Mouse (Mus musculus) midbrain, postnatal 0 days (tissue): ENCODE results near the gene Ralgapb. TPM values are rescaled to one million over a fixed set of nuclear protein-coding genes. Genes with fewer than 3 reads are reported as not detected.

ENCODE experiments used
- ATAC-seq: fragments of 200-750 bp; cut with Nextera tagmentation; 2 replicates; pipeline ENCODE4 v1.8.0; 2017; ENCODE audit warnings: moderate number of reproducible peaks, mild to moderate bottlenecking, moderate TSS enrichment, moderate library complexity; ENCODE audit not compliant: low FRiP score
- DNase-seq: peaks from one replicate; pipeline ENCODE4 v3.0.0-alpha.2; 2015; ENCODE audit warnings: low spot score
- H3K27ac ChIP-seq: fragments of 300-500 bp; sonication (generic); 2 replicates; pipeline ENCODE4 v1.5.1; 2014; ENCODE audit warnings: low read depth, mild to moderate bottlenecking, low read length, mixed read lengths
- H3K27me3 ChIP-seq: fragments of 300-500 bp; sonication (generic); 2 replicates; pipeline ENCODE4 v1.6.1; 2014; ENCODE audit warnings: low read length, control low read depth, mixed read lengths; ENCODE audit not compliant: insufficient read depth
- H3K36me3 ChIP-seq: fragments of 300-500 bp; sonication (generic); 2 replicates; pipeline ENCODE4 v1.6.1; 2014; ENCODE audit warnings: low read length, control low read depth, mixed read lengths; ENCODE audit not compliant: insufficient read depth
- H3K4me1 ChIP-seq: fragments of 300-500 bp; sonication (generic); 2 replicates; pipeline ENCODE4 v1.6.1; 2014; ENCODE audit warnings: mild to moderate bottlenecking, control low read depth, antibody characterized with exemption, low read length, mixed read lengths; ENCODE audit not compliant: insufficient read depth
- H3K4me2 ChIP-seq: fragments of 300-500 bp; sonication (generic); 2 replicates; pipeline ENCODE4 v1.6.1; 2014; ENCODE audit warnings: low read depth, mild to moderate bottlenecking, low read length, mixed read lengths; ENCODE audit not compliant: poor library complexity, severe bottlenecking
- H3K4me3 ChIP-seq: fragments of 300-500 bp; sonication (generic); 2 replicates; pipeline ENCODE4 v1.5.1; 2014; ENCODE audit warnings: low read depth, mild to moderate bottlenecking, low read length, moderate library complexity
- H3K9ac ChIP-seq: fragments of 300-500 bp; sonication (generic); replicated peaks from 2 replicates; pipeline ENCODE4 v1.6.1; 2014; ENCODE audit warnings: mild to moderate bottlenecking, low read length, moderate library complexity, mixed read lengths; ENCODE audit not compliant: poor library complexity, severe bottlenecking
- H3K9me3 ChIP-seq: fragments of 300-500 bp; sonication (generic); 2 replicates; pipeline ENCODE4 v1.6.1; 2016; ENCODE audit warnings: low read length, control low read depth
- CTCF ChIP-seq: IDR thresholded peaks from 2 replicates; pipeline ENCODE4 v1.5.1; 2016; ENCODE audit warnings: antibody characterized with exemption, mild to moderate bottlenecking
- WGBS: fragments of 180-500 bp; shearing (Covaris S2); extraction: QIAGEN DNeasy Blood & Tissue Kit; methylation state at CpG from one replicate; pipeline ENCODE4 v1.1.7; 2014; 5-methylcytosine and 5-hydroxymethylcytosine counted together
- polyA plus RNA-seq: library from polyadenylated mRNA; unstranded; fragments of >200 nt; fragmentation: Nextera tagmentation; extraction: Ambion mirVana; gene quantifications from 2 replicates; pipeline ENCODE4 v1.2.1, GENCODE M21; 2015
- total RNA-seq: library from RNA; depleted of rRNA; stranded (reverse); fragments of >200 nt; gene quantifications from 2 replicates; pipeline ENCODE4 v1.2.3, GENCODE M21; 2014

Gene Ralgapb
- total and polyA plus RNA-seq, 2 experiments from 2014 or later, result 17.7 to 59.0 TPM

DNA sequence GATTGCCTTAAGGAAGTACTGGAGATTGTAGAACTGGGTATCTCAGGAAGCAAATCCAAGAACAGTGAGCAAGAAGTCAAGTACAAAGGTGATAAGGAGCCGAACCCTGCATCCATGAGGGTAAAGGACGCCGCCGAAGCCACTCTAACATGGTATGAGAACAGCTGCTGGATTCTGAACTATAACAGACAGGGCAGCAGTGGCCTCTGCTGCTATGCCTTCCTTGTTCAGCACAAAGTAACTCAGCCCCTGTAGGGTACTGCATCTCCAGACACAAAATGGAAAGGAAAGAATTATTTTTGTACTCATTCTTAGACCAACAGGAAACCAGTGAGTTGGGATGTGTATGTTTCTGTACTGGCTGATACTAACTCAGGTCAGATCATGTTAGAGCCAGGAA, 46.8 kb downstream of the Ralgapb start:
- ATAC-seq (no peak), DNase-seq (no peak)
- no peak for TF ChIP-seq CTCF
- Histone ChIP-seq H3K4me3 (no peak overlapping the region), H3K9ac (no peak overlapping the region), H3K9me3 (no peaks in the 10 kb centered on the region), H3K27me3 (no peaks in the 10 kb centered on the region), H3K27ac (no peak overlapping the region), H3K36me3 (peaks cover 40% of the 10 kb centered on the region), H3K4me2 (no peak overlapping the region), H3K4me1 (no peaks in the 10 kb centered on the region)
- WGBS, result 97% methylated on average over 4 of the region's 4 CpGs

GRCm38 (mm10) chr2:158457610-158458009, 48.0 kb downstream of the Ralgapb start:
- Histone ChIP-seq H3K4me3 (no peak overlapping the region), H3K27ac (no peak overlapping the region), H3K36me3 (peaks cover 47% of the 10 kb centered on the region), H3K27me3 (no peaks in the 10 kb centered on the region), H3K4me2 (no peak overlapping the region), H3K9me3 (no peaks in the 10 kb centered on the region), H3K9ac (no peak overlapping the region), H3K4me1 (no peaks in the 10 kb centered on the region)
- 80% methylated on average over 1 of the region's 1 CpGs for WGBS
- DNase-seq, result no peak
- no peak for TF ChIP-seq CTCF
- ATAC-seq, result no peak

- TF ChIP-seq CTCF, result no peak
- H3K4me3 ChIP-seq, result no peak overlapping the region
- no peak overlapping the region for H3K27ac ChIP-seq
- H3K36me3 ChIP-seq, result peaks cover 57% of the 10 kb centered on the region
- H3K4me2 ChIP-seq, result no peak overlapping the region
- DNase-seq, result no peak
- WGBS, result 97% methylated on average over 1 of the region's 1 CpGs
- H3K27me3 ChIP-seq, result no peaks in the 10 kb centered on the region
- H3K9ac ChIP-seq, result no peak overlapping the region
- no peak for ATAC-seq
- no peaks in the 10 kb centered on the region for H3K4me1 ChIP-seq
- no peaks in the 10 kb centered on the region for H3K9me3 ChIP-seq
Observed at GRCm38 (mm10) chr2:158462450-158462849, 52.8 kb downstream of the Ralgapb start.

GRCm38 (mm10) chr2:158474159-158474558, 64.5 kb downstream of the Ralgapb start:
- ATAC-seq (no peak), DNase-seq (no peak)
- H3K9ac ChIP-seq, result no peak overlapping the region
- H3K9me3 ChIP-seq, result no peaks in the 10 kb centered on the region
- no peaks in the 10 kb centered on the region for H3K4me1 ChIP-seq
- H3K4me2 ChIP-seq, result no peak overlapping the region
- H3K27ac ChIP-seq, result no peak overlapping the region
- H3K27me3 ChIP-seq, result no peaks in the 10 kb centered on the region
- H3K4me3 ChIP-seq, result no peak overlapping the region
- H3K36me3 ChIP-seq, result peaks cover 28% of the 10 kb centered on the region
- TF ChIP-seq CTCF, result no peak
- 91% methylated on average over 1 of the region's 1 CpGs for WGBS

- Histone ChIP-seq H3K4me2 (no peak overlapping the region), H3K4me3 (no peak overlapping the region), H3K27ac (no peak overlapping the region), H3K9me3 (no peaks in the 10 kb centered on the region), H3K36me3 (peaks cover 38% of the 10 kb centered on the region), H3K9ac (no peak overlapping the region), H3K27me3 (no peaks in the 10 kb centered on the region), H3K4me1 (no peaks in the 10 kb centered on the region)
- TF ChIP-seq CTCF, result no peak
- WGBS, result 77% methylated on average over 3 of the region's 3 CpGs
- ATAC-seq, result no peak
- DNase-seq, result no peak
Observed at GRCm38 (mm10) chr2:158477640-158478039, 68.0 kb downstream of the Ralgapb start.

DNA sequence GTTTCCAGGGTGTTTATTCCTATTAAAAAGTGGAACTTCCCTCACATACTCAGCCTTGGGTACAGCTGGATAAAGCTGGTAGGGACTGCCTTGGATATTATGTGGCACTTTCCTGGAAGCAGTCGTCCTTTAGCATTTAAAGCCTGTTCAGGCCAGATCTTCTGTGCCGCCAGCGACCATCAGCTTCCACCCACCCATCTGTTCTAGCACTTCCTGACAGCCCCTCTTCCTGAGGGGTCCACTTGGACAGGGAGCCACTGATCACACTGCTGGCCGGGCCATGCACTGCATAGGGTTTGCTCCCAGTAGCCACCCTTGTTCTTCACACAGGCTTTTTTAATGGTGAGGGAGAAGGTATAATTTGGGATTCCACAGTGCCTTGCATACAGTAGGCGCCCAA, 88.8 kb downstream of the Ralgapb start:
- 84% methylated on average over 5 of the region's 5 CpGs for WGBS
- TF ChIP-seq CTCF, result no peak
- Histone ChIP-seq H3K36me3 (peaks cover 35% of the 10 kb centered on the region), H3K4me2 (no peak overlapping the region), H3K9me3 (no peaks in the 10 kb centered on the region), H3K27me3 (no peaks in the 10 kb centered on the region), H3K27ac (no peak overlapping the region), H3K9ac (no peak overlapping the region), H3K4me3 (no peak overlapping the region), H3K4me1 (no peaks in the 10 kb centered on the region)
- peak; percentile 3 for DNase-seq
- ATAC-seq, result no peak
